Mouse (Mus musculus) G1E (cell line): Measurements from ENCODE around the gene Rasa4. TPM values are rescaled to one million over a fixed set of nuclear protein-coding genes. Genes with fewer than 3 reads are reported as not detected.
"Not testable (repeated sequence)": the region's sequence is repeated elsewhere in the genome, so short reads cannot be mapped to it uniquely, and the experiment has no call there.

ENCODE experiments used
- ATAC-seq: 2 replicates; pipeline ENCODE4 v1.8.0; 2016; ENCODE audit warnings: mild to moderate bottlenecking; ENCODE audit not compliant: insufficient number of reproducible peaks, poor library complexity, low FRiP score, severe bottlenecking; ENCODE audit errors: extremely low read depth
- DNase-seq: peaks from one replicate; pipeline ENCODE4 v3.0.0; 2012; ENCODE audit warnings: low spot score
- H3K27me3 ChIP-seq: 2 replicates; pipeline ENCODE4 v1.6.1; 2012; ENCODE audit warnings: mild to moderate bottlenecking, low read length, inconsistent platforms; ENCODE audit not compliant: insufficient read depth
- H3K36me3 ChIP-seq: replicated peaks from 2 replicates; pipeline ENCODE3; 2012; ENCODE audit warnings: mild to moderate bottlenecking, inconsistent platforms
- H3K4me1 ChIP-seq: 2 replicates; pipeline ENCODE4 v1.6.1; 2012; ENCODE audit warnings: low read depth, low read length, inconsistent platforms, mixed read lengths; ENCODE audit not compliant: insufficient read depth
- H3K4me3 ChIP-seq: 2 replicates; pipeline ENCODE4 v1.5.1; 2012; ENCODE audit warnings: low read depth, mild to moderate bottlenecking, inconsistent platforms, low read length, moderate library complexity, mixed read lengths
- H3K9me3 ChIP-seq: replicated peaks from 2 replicates; pipeline ENCODE4 v1.6.1; 2012; ENCODE audit warnings: inconsistent platforms
- CTCF ChIP-seq: IDR thresholded peaks from 2 replicates; pipeline ENCODE4 v1.5.1; 2012; ENCODE audit warnings: low read depth, low read length, inconsistent platforms, mixed read lengths
- GATA1 ChIP-seq: IDR thresholded peaks from 2 replicates; pipeline ENCODE4 v1.6.1; 2012; ENCODE audit warnings: borderline replicate concordance, low read length, inconsistent platforms, mixed read lengths
- GATA2 ChIP-seq: IDR thresholded peaks from 2 replicates; pipeline ENCODE4 v1.6.1; 2012; ENCODE audit warnings: low read depth, low read length, inconsistent platforms, borderline replicate concordance
- POLR2AphosphoS5 ChIP-seq: IDR thresholded peaks from 2 replicates; pipeline ENCODE4 v1.6.1; 2012; ENCODE audit warnings: low read depth, low read length, inconsistent platforms; ENCODE audit not compliant: insufficient replicate concordance
- TAL1 ChIP-seq: conservative IDR thresholded peaks from 2 replicates; pipeline ENCODE4 v1.6.1; 2012; ENCODE audit warnings: low read depth, low read length, inconsistent platforms, mixed read lengths
- polyA plus RNA-seq: library from polyadenylated mRNA; stranded (reverse); fragments of >175 nt; gene quantifications from 2 replicates; pipeline ENCODE4 v1.2.3, GENCODE M21; 2012
- total RNA-seq, 2 experiments: library from RNA; stranded (forward) in 1 of 2; stranded (reverse) in 1 of 2; fragments of 200-1000 nt in 1 of 2; fragments of >200 nt in 1 of 2; fragmentation: Nextera tagmentation in 1 of 2; gene quantifications; 2 replicates each; pipeline ENCODE4 v1.2.3; 2014 to 2017

The Rasa4 gene
- total and polyA plus RNA-seq, 3 experiments: 0.18 to 0.38 TPM; not detected in 1

DNA sequence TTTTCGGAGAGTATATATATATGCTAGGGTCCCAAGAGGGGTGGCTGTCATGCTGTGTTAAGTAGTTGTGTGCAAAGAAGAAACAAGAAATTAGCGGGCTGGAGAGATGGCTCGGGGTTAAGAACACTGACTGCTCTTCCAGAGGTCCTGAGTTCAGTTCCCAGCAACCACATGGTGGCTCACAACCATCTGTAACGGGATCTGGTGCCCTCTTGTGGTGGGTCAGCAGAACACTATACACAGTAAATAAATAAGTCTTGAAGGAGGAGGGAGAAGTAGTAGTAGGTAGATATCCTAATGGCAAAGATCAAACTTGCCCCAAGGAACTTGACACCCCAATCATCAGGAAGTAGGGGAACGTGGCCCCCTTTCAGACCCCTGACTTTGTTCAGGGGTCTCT lies 59.0 kb downstream of the Rasa4 start:
- Histone ChIP-seq H3K27me3 (no peaks in the 10 kb centered on the region), H3K4me3 (no peak overlapping the region), H3K9me3 (0 out of 2 replicates have a peak, but pooled peaks cover 4% of the 10 kb centered on the region), H3K4me1 (peaks cover 72% of the 10 kb centered on the region), H3K36me3 (peaks cover 56% of the 10 kb centered on the region)
- DNase-seq: no peak
- no peak for ATAC-seq
- TF ChIP-seq GATA1 (no peak), GATA2 (no peak), CTCF (no peak), POLR2AphosphoS5 (no peak), TAL1 (no peak)

DNA sequence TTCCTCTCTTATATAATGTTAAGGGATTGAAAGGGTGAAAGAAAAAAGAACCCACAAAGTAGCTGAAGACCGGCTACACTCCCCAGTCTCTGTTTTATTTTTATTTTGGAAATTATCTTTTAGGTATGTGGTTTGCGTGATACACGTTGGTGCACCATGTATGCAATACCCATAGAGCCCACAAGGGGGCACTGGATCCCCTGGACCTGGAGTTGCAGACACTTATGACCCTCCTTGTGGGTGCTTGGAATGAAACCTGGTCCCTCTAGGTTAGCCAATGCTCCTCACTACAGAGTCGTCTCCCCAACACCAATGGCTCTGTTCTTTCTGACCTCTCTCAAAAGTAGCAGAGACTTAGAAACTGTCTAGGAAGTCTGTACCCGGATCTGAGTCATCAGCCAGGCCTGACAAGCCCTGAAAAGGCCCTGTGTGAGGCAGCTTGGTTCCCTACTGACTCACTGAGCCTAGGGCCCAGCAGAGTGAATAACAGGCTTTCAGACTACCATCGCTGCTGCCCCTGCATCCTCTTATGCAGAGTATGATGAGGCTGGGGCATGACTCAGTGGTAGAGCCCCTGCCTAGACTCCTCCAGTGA lies 59.5 kb downstream of the Rasa4 start:
- DNase-seq (no peak), ATAC-seq (no peak)
- H3K4me3 ChIP-seq: no peak overlapping the region
- no peaks in the 10 kb centered on the region for H3K27me3 ChIP-seq
- peaks cover 72% of the 10 kb centered on the region for H3K4me1 ChIP-seq
- peaks cover 54% of the 10 kb centered on the region for H3K36me3 ChIP-seq
- no peak for TF ChIP-seq POLR2AphosphoS5
- TF ChIP-seq CTCF: peak; percentile 43; the same call in 1 of the 2 replicates
- H3K9me3 ChIP-seq: 0 out of 2 replicates have a peak, but pooled peaks cover 4% of the 10 kb centered on the region

DNA sequence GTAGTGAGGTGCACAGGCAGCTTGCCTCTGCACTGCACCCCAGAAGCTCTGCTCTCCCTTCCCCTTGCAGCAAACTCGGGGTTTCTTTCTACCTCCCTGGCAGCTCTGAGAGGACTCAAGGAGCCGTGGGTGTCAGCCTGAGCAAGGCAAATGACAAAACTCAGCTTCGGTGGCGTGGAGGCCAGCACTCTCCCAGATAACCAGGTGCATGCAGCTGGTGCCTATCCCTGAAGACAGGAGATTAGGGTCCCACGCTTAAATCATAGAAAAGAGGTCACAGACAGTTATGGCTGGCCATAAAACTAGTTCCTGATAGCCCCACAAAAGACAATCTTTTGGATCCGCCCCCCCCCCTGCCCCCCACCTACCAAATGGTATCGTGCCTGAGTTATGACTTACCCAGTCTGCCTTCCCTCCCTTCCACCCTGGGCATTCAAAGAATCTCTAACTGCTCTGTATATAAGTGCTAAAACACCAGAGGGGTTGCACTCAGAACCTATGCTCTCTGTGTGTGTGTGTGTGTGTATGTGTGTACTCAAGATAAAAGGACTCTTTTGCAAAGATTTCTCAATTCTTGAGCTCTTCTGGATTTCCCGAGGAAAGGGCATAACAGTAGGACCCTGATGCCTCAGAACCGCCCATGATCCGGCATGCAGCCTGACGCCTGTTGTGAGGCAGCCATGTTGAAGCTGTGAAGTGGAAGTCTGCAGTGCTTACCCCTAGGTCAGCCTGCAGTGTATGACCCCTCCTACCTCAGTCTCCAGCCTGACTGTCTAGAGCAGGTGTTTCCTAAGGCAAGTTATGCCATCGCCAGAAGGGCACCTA lies 61.1 kb downstream of the Rasa4 start:
- TF ChIP-seq POLR2AphosphoS5 (no peak), TAL1 (peak; percentile 34; the same call in 1 of the 2 replicates)
- H3K27me3 ChIP-seq: no peaks in the 10 kb centered on the region
- no peak for DNase-seq
- H3K9me3 ChIP-seq: 0 out of 2 replicates have a peak, but pooled peaks cover 4% of the 10 kb centered on the region
- no peak for ATAC-seq
- peak overlapping the region; percentile 43; the same call in 1 of the 2 replicates for H3K4me3 ChIP-seq
- peaks cover 69% of the 10 kb centered on the region for H3K4me1 ChIP-seq
- peaks cover 38% of the 10 kb centered on the region for H3K36me3 ChIP-seq

GRCm38 (mm10) chr5:136146936-136147335 lies 63.2 kb downstream of the Rasa4 start:
- no peak for ATAC-seq
- peak; percentile 18 for DNase-seq
- Histone ChIP-seq H3K4me1 (peaks cover 72% of the 10 kb centered on the region), H3K4me3 (no peak overlapping the region; the same call in 1 of the 2 replicates), H3K9me3 (0 out of 2 replicates have a peak, but pooled peaks cover 7% of the 10 kb centered on the region), H3K27me3 (no peaks in the 10 kb centered on the region), H3K36me3 (peaks cover 27% of the 10 kb centered on the region)
- TF ChIP-seq POLR2AphosphoS5 (no peak), GATA2 (no peak), CTCF (no peak), TAL1 (no peak), GATA1 (no peak)

DNA sequence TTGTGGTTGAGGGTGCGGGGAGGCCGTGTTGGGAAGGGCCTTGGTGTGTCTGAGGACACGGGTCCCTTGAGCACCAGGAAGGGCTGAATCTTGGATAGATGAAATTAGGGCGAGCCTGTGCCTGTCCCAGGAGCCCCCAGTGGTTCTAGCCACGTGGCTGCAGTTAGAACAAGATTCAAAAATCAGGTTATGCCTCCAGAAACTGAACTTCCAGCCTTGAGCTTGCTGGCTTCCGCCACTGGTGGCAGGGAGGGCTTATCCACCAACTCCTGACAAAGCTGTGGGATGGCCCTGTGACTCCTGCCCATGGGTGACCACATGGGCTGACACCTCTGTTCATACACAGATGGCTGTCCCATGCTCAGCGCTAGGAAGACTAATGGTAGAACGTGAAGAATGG lies 64.0 kb downstream of the Rasa4 start:
- ATAC-seq (no peak), DNase-seq (no peak)
- Histone ChIP-seq H3K4me3 (peak overlapping the region; percentile 27; the same call in 1 of the 2 replicates), H3K27me3 (no peaks in the 10 kb centered on the region), H3K9me3 (0 out of 2 replicates have a peak, but pooled peaks cover 7% of the 10 kb centered on the region), H3K4me1 (peaks cover 76% of the 10 kb centered on the region), H3K36me3 (peaks cover 27% of the 10 kb centered on the region)
- TF ChIP-seq POLR2AphosphoS5 (no peak), GATA1 (no peak), TAL1 (no peak), CTCF (no peak), GATA2 (no peak)

GRCm38 (mm10) chr5:136149134-136149576 lies 65.4 kb downstream of the Rasa4 start:
- H3K4me1 ChIP-seq: peaks cover 81% of the 10 kb centered on the region
- DNase-seq, H3K9me3 ChIP-seq, H3K4me3 ChIP-seq, H3K27me3 ChIP-seq: not testable (repeated sequence)
- peak; percentile 65; the same call in 1 of the 2 replicates for TF ChIP-seq TAL1
- peaks cover 38% of the 10 kb centered on the region for H3K36me3 ChIP-seq
- ATAC-seq: peak; percentile 97

DNA sequence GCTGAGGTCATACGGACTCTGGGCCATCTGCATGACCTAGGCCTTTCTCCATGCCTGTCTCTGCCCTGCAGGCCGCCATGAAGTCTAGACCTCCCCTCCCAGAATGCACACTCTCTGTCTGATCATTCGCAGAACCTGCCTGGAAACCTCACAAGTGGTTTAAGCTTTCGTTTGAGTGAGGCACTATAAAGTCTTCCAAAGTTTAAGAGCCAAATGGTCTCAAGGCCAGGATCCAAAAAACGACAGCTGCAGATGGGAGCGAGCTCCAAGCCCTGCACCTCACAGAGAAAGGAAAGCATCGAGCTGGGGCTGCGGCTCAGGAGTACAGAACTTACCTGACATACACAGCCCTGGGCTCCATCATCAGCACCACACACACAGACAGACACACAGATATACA lies 68.6 kb downstream of the Rasa4 start:
- no peak for DNase-seq
- Histone ChIP-seq H3K4me1 (peaks cover 53% of the 10 kb centered on the region), H3K36me3 (peaks cover 49% of the 10 kb centered on the region), H3K27me3 (no peaks in the 10 kb centered on the region), H3K4me3 (no peak overlapping the region), H3K9me3 (0 out of 2 replicates have a peak, but pooled peaks cover 8% of the 10 kb centered on the region)
- no peak for TF ChIP-seq GATA1
- TF ChIP-seq CTCF: no peak
- no peak for TF ChIP-seq POLR2AphosphoS5
- TF ChIP-seq GATA2: no peak
- TF ChIP-seq TAL1: no peak
- ATAC-seq: no peak
